Mouse (Mus musculus): ENCODE measurements at regions not wholly inside any gene's neighbourhood (a gene's known extent, or its start where the extent isn't known, plus 50 kb on each side); places are given as distances from the start of the nearest gene placed in this dataset.

DNA sequence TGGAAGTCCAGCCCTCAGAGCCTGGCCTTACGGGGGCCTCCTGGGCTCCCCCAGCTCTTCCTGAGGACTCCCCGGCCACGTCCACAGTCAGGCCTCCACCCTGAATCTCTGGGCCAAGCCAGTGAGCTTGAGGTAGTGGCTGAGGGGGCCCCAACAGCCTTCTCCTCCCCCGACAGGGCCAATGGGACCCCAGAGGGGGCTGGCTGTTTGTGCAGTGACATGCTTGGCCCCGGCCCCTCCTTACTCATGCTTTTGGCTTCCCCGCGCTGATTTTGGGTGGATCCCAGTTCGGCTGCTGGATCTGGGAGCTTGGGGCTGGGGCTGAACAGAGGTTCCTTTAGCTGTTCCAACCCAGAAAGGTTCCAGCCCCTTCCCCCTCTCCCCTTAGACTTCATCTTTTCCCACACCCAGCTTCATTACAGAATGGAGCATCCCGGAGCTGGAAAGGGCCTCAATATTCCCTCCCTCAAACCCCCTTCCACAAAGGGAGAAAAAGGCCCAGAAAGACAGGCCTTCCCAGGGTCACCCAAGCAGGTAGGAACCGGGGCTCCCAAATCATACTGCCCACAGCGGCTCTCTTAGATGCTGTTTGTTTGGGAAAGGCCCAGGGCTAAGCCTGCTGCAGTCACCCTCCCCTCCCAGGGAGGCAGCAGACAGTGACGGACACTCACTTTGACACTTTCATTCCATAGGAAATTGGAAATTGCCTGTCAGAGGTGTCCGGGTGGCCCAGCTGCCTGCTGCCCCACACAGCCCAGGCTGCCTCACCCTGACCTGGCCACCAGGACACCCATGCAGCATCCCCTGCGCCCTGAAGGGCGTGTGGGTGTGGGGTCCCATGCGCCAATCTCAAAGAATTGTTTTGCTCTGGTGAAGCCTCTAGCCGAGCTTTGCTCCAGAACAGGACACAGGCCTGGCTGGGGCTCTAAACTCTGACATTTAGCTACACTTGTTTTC lies 133.7 kb downstream of the Fgf18 start:
- ATAC-seq (0 out of 2 replicates have a peak, but pooled peaks have one; percentile 12), DNase-seq (ENCODE audit: low spot score) (no peak)
- Histone ChIP-seq H3K27me3 (ENCODE audit: insufficient read depth, low read length) (no peaks in the 10 kb centered on the region), H3K9me3 (ENCODE audit: low read length) (no peaks in the 10 kb centered on the region), H3K9ac (replicated peaks; ENCODE audit: low read length) (no peak overlapping the region), H3K36me3 (ENCODE audit: insufficient read depth, low read length) (no peaks in the 10 kb centered on the region), H3K4me3 (ENCODE audit: low read length) (no peak overlapping the region), H3K27ac (no peak overlapping the region), H3K4me2 (ENCODE audit: low read depth, low read length) (no peak overlapping the region), H3K4me1 (ENCODE audit: insufficient read depth, low read length) (no peaks in the 10 kb centered on the region)
- 70% methylated on average over 17 of the region's 17 CpGs for WGBS
- no peak for TF ChIP-seq CTCF (IDR thresholded peaks at IDR 0.05; ENCODE audit: low read depth)

DNA sequence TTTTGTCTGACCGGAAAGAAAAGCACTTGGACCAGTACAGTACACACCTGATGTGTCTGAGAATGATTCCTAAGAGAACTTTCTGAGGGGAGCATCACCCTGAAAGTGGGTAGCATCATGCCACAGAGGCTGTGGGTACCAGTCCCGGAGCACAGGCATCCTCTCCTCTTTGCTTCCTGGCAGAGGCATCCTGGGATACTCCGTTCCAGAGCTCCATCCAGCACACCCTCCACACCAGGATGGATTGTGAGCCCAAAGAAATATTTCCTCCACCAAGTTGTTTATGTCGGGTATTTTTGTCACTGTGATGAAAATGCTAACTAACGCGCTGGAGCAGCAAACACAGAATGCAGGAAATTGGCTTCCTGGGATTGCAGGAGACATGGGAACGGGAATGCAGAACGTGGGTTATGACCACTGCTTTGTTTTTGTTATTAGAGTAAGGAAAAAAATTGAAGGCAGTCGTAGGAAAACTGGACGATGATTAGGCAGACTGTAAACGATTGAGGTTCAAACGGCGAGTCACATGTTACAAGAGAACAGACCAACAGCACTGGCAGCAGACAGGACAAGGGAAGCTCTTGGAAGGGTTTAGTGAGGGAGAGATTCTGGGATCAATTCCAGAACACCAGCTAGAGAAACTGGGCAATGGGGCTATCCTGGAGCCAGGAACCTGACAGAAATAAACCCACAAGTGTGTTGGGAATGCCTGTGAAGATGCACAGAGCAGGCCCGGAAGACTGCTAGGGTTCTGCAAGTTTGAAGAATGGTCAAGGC lies 134.6 kb downstream of the Fgf18 start:
- TF ChIP-seq CTCF (IDR thresholded peaks at IDR 0.05; ENCODE audit: low read depth) = no peak
- Histone ChIP-seq H3K4me2 (ENCODE audit: low read depth, low read length) (no peak overlapping the region), H3K27me3 (ENCODE audit: insufficient read depth, low read length) (no peaks in the 10 kb centered on the region), H3K9me3 (ENCODE audit: low read length) (no peaks in the 10 kb centered on the region), H3K9ac (replicated peaks; ENCODE audit: low read length) (no peak overlapping the region), H3K4me3 (ENCODE audit: low read length) (no peak overlapping the region), H3K27ac (no peak overlapping the region), H3K36me3 (ENCODE audit: insufficient read depth, low read length) (no peaks in the 10 kb centered on the region), H3K4me1 (ENCODE audit: insufficient read depth, low read length) (no peaks in the 10 kb centered on the region)
- 0 out of 2 replicates have a peak, but pooled peaks have one; percentile 35 for ATAC-seq
- 62% methylated on average over 14 of the region's 14 CpGs for WGBS
- DNase-seq (ENCODE audit: low spot score) = peak; percentile 46

DNA sequence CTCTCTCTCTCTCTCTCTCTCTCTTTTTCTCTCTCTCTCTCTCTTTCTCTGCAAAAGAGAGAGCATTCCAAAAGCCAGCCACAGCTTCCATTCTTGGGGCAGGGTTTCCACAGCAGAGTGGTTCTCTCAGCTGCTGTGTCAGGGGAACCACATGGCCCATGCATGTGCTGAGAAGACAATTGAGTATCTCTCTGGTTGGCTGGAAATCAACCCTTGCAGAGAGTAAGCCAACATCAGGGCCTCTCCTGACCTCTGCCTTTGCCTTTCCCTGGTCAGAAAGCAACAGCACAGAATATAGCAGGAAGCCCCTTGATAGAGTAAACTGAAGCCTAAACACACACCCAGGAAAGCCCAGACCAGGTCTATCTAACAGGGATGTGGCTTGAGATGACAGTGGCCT lies 138.6 kb downstream of the Fgf18 start:
- Histone ChIP-seq H3K9ac (replicated peaks; ENCODE audit: low read length) (no peak overlapping the region), H3K4me1 (ENCODE audit: insufficient read depth, low read length) (peaks cover 6% of the 10 kb centered on the region; the same call in 1 of the 2 replicates), H3K27me3 (ENCODE audit: insufficient read depth, low read length) (no peaks in the 10 kb centered on the region), H3K27ac (no peak overlapping the region), H3K36me3 (ENCODE audit: insufficient read depth, low read length) (no peaks in the 10 kb centered on the region), H3K4me2 (ENCODE audit: low read depth, low read length) (no peak overlapping the region), H3K4me3 (ENCODE audit: low read length) (no peak overlapping the region), H3K9me3 (ENCODE audit: low read length) (no peaks in the 10 kb centered on the region)
- no peak for DNase-seq (ENCODE audit: low spot score)
- no peak for ATAC-seq
- no peak for TF ChIP-seq CTCF (IDR thresholded peaks at IDR 0.05; ENCODE audit: low read depth)

DNA sequence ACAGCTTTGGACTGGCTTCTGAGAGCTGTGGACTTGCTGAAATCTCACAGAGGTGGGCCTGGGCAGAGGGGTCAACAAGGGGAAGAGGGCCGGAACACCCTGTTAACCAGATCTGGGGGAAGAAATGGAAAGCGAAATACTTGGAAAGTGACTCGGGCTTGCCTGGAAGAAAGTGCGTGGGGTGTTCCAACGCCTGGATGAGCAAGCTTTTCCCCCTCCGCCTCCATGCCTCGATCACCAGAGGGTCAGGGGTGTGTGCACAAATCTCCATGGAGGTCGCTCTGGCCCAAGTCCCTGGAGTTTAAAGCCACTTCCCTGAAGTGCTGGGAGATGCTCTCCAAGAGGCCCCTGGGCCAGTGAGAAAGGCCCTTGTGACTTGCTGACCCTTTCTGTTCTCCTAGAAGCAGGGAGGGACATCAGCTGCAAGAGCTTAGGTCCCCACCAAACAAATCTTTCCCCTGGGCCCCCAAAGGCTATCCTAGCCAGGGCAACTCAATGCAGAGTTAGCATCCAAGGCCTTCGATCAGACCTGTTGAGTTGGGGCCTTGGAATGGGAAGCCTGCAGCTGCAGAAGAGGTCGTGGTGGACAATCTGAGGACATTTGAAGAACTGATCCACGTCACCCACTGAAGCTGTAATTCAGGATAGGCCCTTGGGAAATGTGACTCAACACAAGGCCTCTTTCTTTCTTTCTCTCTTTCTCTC lies 139.2 kb downstream of the Fgf18 start:
- H3K27ac ChIP-seq = no peak overlapping the region
- no peaks in the 10 kb centered on the region for H3K36me3 ChIP-seq (ENCODE audit: insufficient read depth, low read length)
- no peaks in the 10 kb centered on the region for H3K27me3 ChIP-seq (ENCODE audit: insufficient read depth, low read length)
- H3K4me1 ChIP-seq (ENCODE audit: insufficient read depth, low read length) = peaks cover 6% of the 10 kb centered on the region; the same call in 1 of the 2 replicates
- no peaks in the 10 kb centered on the region for H3K9me3 ChIP-seq (ENCODE audit: low read length)
- no peak overlapping the region for H3K4me2 ChIP-seq (ENCODE audit: low read depth, low read length)
- TF ChIP-seq CTCF (IDR thresholded peaks at IDR 0.05; ENCODE audit: low read depth) = no peak
- no peak overlapping the region for H3K4me3 ChIP-seq (ENCODE audit: low read length)
- DNase-seq (ENCODE audit: low spot score) (no peak), ATAC-seq (no peak)
- H3K9ac ChIP-seq (replicated peaks; ENCODE audit: low read length) = no peak overlapping the region
- 93% methylated on average over 11 of the region's 11 CpGs for WGBS

DNA sequence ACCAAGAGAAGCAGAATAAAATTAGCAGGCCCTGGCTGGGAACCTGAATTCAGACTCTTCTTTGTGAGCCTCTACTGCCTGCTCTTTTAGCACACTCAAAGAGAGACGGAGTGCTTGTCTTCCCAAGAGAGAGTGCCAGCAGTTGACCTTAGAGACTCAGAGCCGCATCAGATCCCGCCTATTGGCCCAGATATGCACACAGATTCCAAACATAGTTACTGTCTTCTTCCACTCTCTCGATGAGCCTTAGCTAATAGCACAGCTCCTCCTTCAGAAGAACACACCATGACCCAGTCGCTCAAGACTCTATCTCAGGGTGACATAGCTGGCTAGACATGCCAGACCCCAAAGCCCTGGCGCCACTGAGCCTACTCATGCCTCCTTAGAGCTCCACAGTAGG lies 139.8 kb downstream of the Fgf18 start:
- no peak overlapping the region for H3K9ac ChIP-seq (replicated peaks; ENCODE audit: low read length)
- no peak for TF ChIP-seq CTCF (IDR thresholded peaks at IDR 0.05; ENCODE audit: low read depth)
- no peaks in the 10 kb centered on the region for H3K36me3 ChIP-seq (ENCODE audit: insufficient read depth, low read length)
- no peak for DNase-seq (ENCODE audit: low spot score)
- no peak overlapping the region for H3K4me2 ChIP-seq (ENCODE audit: low read depth, low read length)
- H3K27me3 ChIP-seq (ENCODE audit: insufficient read depth, low read length) = no peaks in the 10 kb centered on the region
- no peak overlapping the region for H3K27ac ChIP-seq
- no peak for ATAC-seq
- peaks cover 6% of the 10 kb centered on the region; the same call in 1 of the 2 replicates for H3K4me1 ChIP-seq (ENCODE audit: insufficient read depth, low read length)
- 80% methylated on average over 6 of the region's 6 CpGs for WGBS
- H3K9me3 ChIP-seq (ENCODE audit: low read length) = no peaks in the 10 kb centered on the region
- H3K4me3 ChIP-seq (ENCODE audit: low read length) = no peak overlapping the region

DNA sequence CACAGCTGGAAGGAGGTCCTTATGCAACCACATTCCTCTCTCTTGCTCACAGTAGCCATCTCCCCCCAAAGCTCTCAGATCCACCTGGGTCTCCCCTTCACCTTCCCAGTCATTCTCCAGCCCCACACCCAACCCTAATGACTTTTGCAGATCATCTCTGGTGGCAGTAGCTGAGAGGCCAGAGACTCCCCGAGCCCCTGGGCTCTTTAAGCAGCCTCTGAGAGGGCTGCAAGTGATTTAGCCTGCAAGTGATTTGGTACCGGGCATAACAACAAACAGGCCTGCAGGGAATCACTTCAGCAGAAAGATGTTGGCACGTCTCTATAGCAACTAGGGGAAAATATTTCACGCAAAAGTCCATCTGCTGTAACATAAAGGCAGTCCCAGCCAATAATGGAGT lies 142.0 kb downstream of the Fgf18 start:
- 8% methylated on average over 4 of the region's 4 CpGs for WGBS
- 0 out of 2 replicates have a peak, but pooled peaks have one; percentile 32 for ATAC-seq
- TF ChIP-seq CTCF (IDR thresholded peaks at IDR 0.05; ENCODE audit: low read depth) = no peak
- no peak overlapping the region for H3K27ac ChIP-seq
- no peak overlapping the region for H3K4me3 ChIP-seq (ENCODE audit: low read length)
- no peak overlapping the region for H3K4me2 ChIP-seq (ENCODE audit: low read depth, low read length)
- no peaks in the 10 kb centered on the region for H3K27me3 ChIP-seq (ENCODE audit: insufficient read depth, low read length)
- H3K36me3 ChIP-seq (ENCODE audit: insufficient read depth, low read length) = no peaks in the 10 kb centered on the region
- peaks cover 6% of the 10 kb centered on the region; the same call in 1 of the 2 replicates for H3K4me1 ChIP-seq (ENCODE audit: insufficient read depth, low read length)
- H3K9ac ChIP-seq (replicated peaks; ENCODE audit: low read length) = no peak overlapping the region
- DNase-seq (ENCODE audit: low spot score) = peak; percentile 54
- no peaks in the 10 kb centered on the region for H3K9me3 ChIP-seq (ENCODE audit: low read length)
